Mouse (Mus musculus): Measurements from ENCODE around the gene Ephb1.

Ephb1 gene

GRCm38 (mm10) chr9:102354561-102354973 is at the start of gene Ephb1:
Gene Ephb1, minus strand, starts transcription at chr9:102354693.
- in situ Hi-C loops (cut with MseI, MboI), result loop anchor here (5.0 to 25.0 kb wide), 3 partner anchors 660 to 1042 kb away; no protein-coding TSS in a partner anchor

- in situ Hi-C loops (cut with MseI, MboI), result no loop called here
These were observed 48.9 kb upstream of the Ephb1 start for GRCm38 (mm10) chr9:102403086-102404021.

GRCm38 (mm10) chr9:102402671-102403070 is 48.2 kb upstream of the Ephb1 start:
- in situ Hi-C loops (cut with MseI, MboI), result no loop called here

- in situ Hi-C loops (cut with MseI, MboI), result no loop called here
These were observed 33.8 kb upstream of the Ephb1 start for GRCm38 (mm10) chr9:102388266-102388665.

GRCm38 (mm10) chr9:102386816-102387215 is 32.3 kb upstream of the Ephb1 start:
- in situ Hi-C loops (cut with MseI, MboI), result no loop called here

- in situ Hi-C loops (cut with MseI, MboI), result no loop called here
These were observed 25.7 kb upstream of the Ephb1 start for GRCm38 (mm10) chr9:102380235-102380634.

- in situ Hi-C loops (cut with MseI, MboI), result loop anchor here (25.0 kb wide), 1 partner anchor 1062 kb away; no protein-coding TSS in a partner anchor
These were observed 20.2 kb upstream of the Ephb1 start for GRCm38 (mm10) chr9:102374661-102375060.

- in situ Hi-C loops (cut with MseI, MboI), result loop anchor here (25.0 kb wide), 1 partner anchor 1062 kb away; no protein-coding TSS in a partner anchor
These were observed 19.4 kb upstream of the Ephb1 start for GRCm38 (mm10) chr9:102373886-102374285.

- in situ Hi-C loops (cut with MseI, MboI), result loop anchor here (25.0 kb wide), 1 partner anchor 1060 kb away; no protein-coding TSS in a partner anchor
These were observed 17.4 kb upstream of the Ephb1 start for GRCm38 (mm10) chr9:102371936-102372335.

- in situ Hi-C loops (cut with MseI, MboI), result loop anchor here (25.0 kb wide), 1 partner anchor 1059 kb away; no protein-coding TSS in a partner anchor
These were observed 16.7 kb upstream of the Ephb1 start for GRCm38 (mm10) chr9:102371036-102371770.

- in situ Hi-C loops (cut with MseI, MboI), result loop anchor here (25.0 kb wide), 1 partner anchor 1058 kb away; no protein-coding TSS in a partner anchor
These were observed 15.6 kb upstream of the Ephb1 start for GRCm38 (mm10) chr9:102370141-102370540.

- in situ Hi-C loops (cut with MseI, MboI), result loop anchor here (25.0 kb wide), 1 partner anchor 1057 kb away; no protein-coding TSS in a partner anchor
These were observed 14.6 kb upstream of the Ephb1 start for GRCm38 (mm10) chr9:102369141-102369540.

- in situ Hi-C loops (cut with MseI, MboI), result loop anchor here (25.0 kb wide), 1 partner anchor 1055 kb away; no protein-coding TSS in a partner anchor
These were observed 13.3 kb upstream of the Ephb1 start for GRCm38 (mm10) chr9:102367796-102368195.

GRCm38 (mm10) chr9:102365536-102365935 is 11.0 kb upstream of the Ephb1 start:
- in situ Hi-C loops (cut with MseI, MboI), result loop anchor here (25.0 kb wide), 1 partner anchor 1053 kb away; no protein-coding TSS in a partner anchor

- in situ Hi-C loops (cut with MseI, MboI), result loop anchor here (10.0 to 25.0 kb wide), 2 partner anchors 665 to 1047 kb away; no protein-coding TSS in a partner anchor
These were observed 4.8 kb upstream of the Ephb1 start for GRCm38 (mm10) chr9:102359311-102359710.

GRCm38 (mm10) chr9:102358711-102359110 is 4.2 kb upstream of the Ephb1 start:
- in situ Hi-C loops (cut with MseI, MboI), result loop anchor here (10.0 to 25.0 kb wide), 2 partner anchors 664 to 1046 kb away; no protein-coding TSS in a partner anchor

- in situ Hi-C loops (cut with MseI, MboI), result loop anchor here (10.0 to 25.0 kb wide), 2 partner anchors 663 to 1046 kb away; no protein-coding TSS in a partner anchor
These were observed 3.5 kb upstream of the Ephb1 start for GRCm38 (mm10) chr9:102358011-102358410.

GRCm38 (mm10) chr9:102356516-102356915 is 2.0 kb upstream of the Ephb1 start:
- in situ Hi-C loops (cut with MseI, MboI), result loop anchor here (10.0 to 25.0 kb wide), 2 partner anchors 662 to 1044 kb away; no protein-coding TSS in a partner anchor

- in situ Hi-C loops (cut with MseI, MboI), result loop anchor here (10.0 to 25.0 kb wide), 2 partner anchors 661 to 1043 kb away; no protein-coding TSS in a partner anchor
These were observed 1.2 kb upstream of the Ephb1 start for GRCm38 (mm10) chr9:102355726-102356125.

- in situ Hi-C loops (cut with MseI, MboI), result loop anchor here (5.0 to 25.0 kb wide), 3 partner anchors 659 to 1042 kb away; no protein-coding TSS in a partner anchor
These were observed 629 bp downstream of the Ephb1 start for GRCm38 (mm10) chr9:102353636-102354491.
